Comparison of ENCODE assay signal across 16 mouse cellular contexts in genomic region chr6:63862628-63863027, GRCm38 (mm10).
DNase-seq lines count a peak whose midpoint lies in the region; ATAC-seq lines count a peak whose summit lies in the region.
"Had no signal": no experiment of that assay in that cellular context is flagged by ENCODE, and none has a peak within 500 bp of the region (broad histone marks: within the 10 kb centered on the region; RNA-seq: fewer than 3 reads in every experiment).

No protein-coding gene starts in this region.

- peaks cover 6% of the 10 kb centered on the region; the same call in 1 of the 2 replicates for H3K4me1 ChIP-seq in forebrain, embryonic 13.5 days
- no peaks in the 10 kb centered on the region for H3K4me1 ChIP-seq in hindbrain, embryonic 14.5 days (replicated peaks; ENCODE audit: control insufficient read depth, insufficient read depth, low read length)
- no peaks in the 10 kb centered on the region for H3K4me1 ChIP-seq in neural tube, embryonic 14.5 days (ENCODE audit: control insufficient read depth, insufficient read depth, low read length)
- H3K4me1 ChIP-seq: limb, embryonic 15.5 days had no signal

- peak; percentile 1 to 2 for DNase-seq in kidney, postnatal 4 days
- DNase-seq in kidney, adult 9 months, result no peak
- peak; percentile 50 for DNase-seq in hindbrain, embryonic 14.5 days (ENCODE audit: low spot score)
- DNase-seq in MN1 (ENCODE audit: low spot score), result no peak
- DNase-seq in adrenal gland, postnatal 10 days, result no peak
- DNase-seq in yolk sac, embryonic 10.5 days (ENCODE audit: low spot score), result no peak
- DNase-seq: adrenal gland, adult 2 months; cerebellum, adult 18-20 months; gastrocnemius, postnatal 36 days; heart, postnatal 10 days; kidney, adult 2 months; lung, postnatal 36 days had no signal

- no peak overlapping the region for H3K4me3 ChIP-seq in forebrain, embryonic 13.5 days
- H3K4me3 ChIP-seq in hindbrain, embryonic 14.5 days (replicated peaks; ENCODE audit: low read length), result no peak overlapping the region
- H3K4me3 ChIP-seq in neural tube, embryonic 14.5 days (ENCODE audit: low read depth, low read length), result no peak overlapping the region
- H3K4me3 ChIP-seq: limb, embryonic 15.5 days had no signal

- no peaks in the 10 kb centered on the region for H3K9me3 ChIP-seq in forebrain, embryonic 13.5 days (replicated peaks)
- no peaks in the 10 kb centered on the region for H3K9me3 ChIP-seq in hindbrain, embryonic 14.5 days (ENCODE audit: control insufficient read depth, low read length)
- no peaks in the 10 kb centered on the region for H3K9me3 ChIP-seq in neural tube, embryonic 14.5 days (ENCODE audit: control insufficient read depth, low read length)
- H3K9me3 ChIP-seq: limb, embryonic 15.5 days had no signal

- no peaks in the 10 kb centered on the region for H3K27me3 ChIP-seq in forebrain, embryonic 13.5 days
- H3K27me3 ChIP-seq in hindbrain, embryonic 14.5 days (ENCODE audit: control insufficient read depth, insufficient read depth, low read length), result no peaks in the 10 kb centered on the region
- H3K27me3 ChIP-seq in neural tube, embryonic 14.5 days (ENCODE audit: control insufficient read depth, insufficient read depth, low read length), result no peaks in the 10 kb centered on the region
- H3K27me3 ChIP-seq: limb, embryonic 15.5 days; Patski had no signal

- WGBS in forebrain, embryonic 13.5 days, result 22% methylated on average over 2 of the region's 2 CpGs
- WGBS in hindbrain, embryonic 14.5 days, result 4% methylated on average over 2 of the region's 2 CpGs
- 11% methylated on average over 2 of the region's 2 CpGs for WGBS in neural tube, embryonic 14.5 days

- peak; percentile 82 for ATAC-seq in forebrain, embryonic 13.5 days
- ATAC-seq in hindbrain, embryonic 14.5 days (ENCODE audit: low FRiP score), result peak; percentile 71; the same call in 1 of the 2 replicates
- peak; percentile 89 for ATAC-seq in neural tube, embryonic 14.5 days (ENCODE audit: low read depth)
- ATAC-seq: Patski had no signal

- H3K4me2 ChIP-seq in forebrain, embryonic 13.5 days, result no peak overlapping the region
- H3K4me2 ChIP-seq in hindbrain, embryonic 14.5 days (replicated peaks), result no peak overlapping the region
- no peak overlapping the region for H3K4me2 ChIP-seq in neural tube, embryonic 14.5 days (ENCODE audit: low read depth, low read length)
- H3K4me2 ChIP-seq: limb, embryonic 15.5 days had no signal

- no peak overlapping the region for H3K9ac ChIP-seq in forebrain, embryonic 13.5 days
- no peak overlapping the region for H3K9ac ChIP-seq in hindbrain, embryonic 14.5 days
- H3K9ac ChIP-seq in neural tube, embryonic 14.5 days (replicated peaks; ENCODE audit: low read depth, low read length), result no peak overlapping the region
- H3K9ac ChIP-seq: limb, embryonic 15.5 days had no signal

- no peaks in the 10 kb centered on the region for H3K36me3 ChIP-seq in forebrain, embryonic 13.5 days (ENCODE audit: poor library complexity, severe bottlenecking)
- no peaks in the 10 kb centered on the region for H3K36me3 ChIP-seq in hindbrain, embryonic 14.5 days (replicated peaks; ENCODE audit: control insufficient read depth, insufficient read depth)
- no peaks in the 10 kb centered on the region for H3K36me3 ChIP-seq in neural tube, embryonic 14.5 days (ENCODE audit: control insufficient read depth, insufficient read depth, low read length)
- H3K36me3 ChIP-seq: limb, embryonic 15.5 days had no signal

- no peak overlapping the region for H3K27ac ChIP-seq in forebrain, embryonic 13.5 days
- H3K27ac ChIP-seq in hindbrain, embryonic 14.5 days, result no peak overlapping the region
- H3K27ac ChIP-seq in neural tube, embryonic 14.5 days (ENCODE audit: low read depth, low read length), result no peak overlapping the region
- H3K27ac ChIP-seq: limb, embryonic 15.5 days had no signal

Comparison
In these comparisons a context has a peak if more than half of its experiments do, and no peak if none do; other contexts are left out.
1. DNase-seq: peak in kidney, postnatal 4 days (2 of 2) and hindbrain, embryonic 14.5 days (single experiment); none in kidney, adult 9 months (single experiment), MN1 (single experiment), adrenal gland, postnatal 10 days (single experiment) and yolk sac, embryonic 10.5 days (single experiment).
2. Peak in every context shown above with its lines, with median percentiles within 50 percentile points of each other: ATAC-seq.